Mouse (Mus musculus): Measurements from ENCODE around the gene Nr1d1.
A peak's percentile ranks its signal among the peaks of the same experiment; 100 is the strongest.

GRCm38 (mm10) chr11:98742397-98743291 lies 32.5 kb downstream of the Nr1d1 start:
- TF ChIP-seq POLR2A (IDR thresholded peaks at IDR 0.05; ENCODE audit: low read depth, low read length) (no peak), POLR2AphosphoS2 (IDR thresholded peaks at IDR 0.05; ENCODE audit: low read depth, low read length) (no peak), CTCF (conservative IDR thresholded peaks at IDR 0.05 in 1 of 2, IDR thresholded peaks at IDR 0.05 in 1 of 2; ENCODE audit: low read depth in 2 of 2, low read length in 2 of 2) (no peak), MAX (IDR thresholded peaks at IDR 0.05; ENCODE audit: low read length) (no peak), EP300 (IDR thresholded peaks at IDR 0.05; ENCODE audit: low read length) (no peak), NRF1 (IDR thresholded peaks at IDR 0.05; ENCODE audit: low read depth, low read length) (peak; percentile 41; the same call in 1 of the 2 replicates), MAFK (IDR thresholded peaks at IDR 0.05; ENCODE audit: insufficient replicate concordance, low read length) (no peak), MXI1 (IDR thresholded peaks at IDR 0.05; ENCODE audit: low read depth, low read length) (no peak), ZNF384 (IDR thresholded peaks at IDR 0.05; ENCODE audit: low read depth, low read length) (no peak), KAT2A (IDR thresholded peaks at IDR 0.05; ENCODE audit: insufficient replicate concordance, low read length) (no peak), E2F4 (IDR thresholded peaks at IDR 0.05; ENCODE audit: insufficient replicate concordance, low read depth, low read length) (no peak)
